Mouse (Mus musculus) myocyte (in vitro differentiated cells): ENCODE data around the gene Elk4. TPM values are rescaled to one million over a fixed set of nuclear protein-coding genes. Genes with fewer than 3 reads are reported as not detected.

Source experiments
- H3K27me3 ChIP-seq: one replicate; pipeline ENCODE4 v1.6.1; 2011; ENCODE audit not compliant: control insufficient read depth, insufficient read depth, insufficient read length
- H3K36me3 ChIP-seq: one replicate; pipeline ENCODE4 v1.6.1; 2011; ENCODE audit not compliant: control insufficient read depth, insufficient read depth
- H3K4me2 ChIP-seq: one replicate; pipeline ENCODE4 v1.6.1; 2011; ENCODE audit warnings: low read depth, control low read depth
- H3K4me3 ChIP-seq: one replicate; pipeline ENCODE4 v1.5.1; 2011; ENCODE audit warnings: mild to moderate bottlenecking, control low read depth, moderate library complexity
- H3K79me2 ChIP-seq: one replicate; pipeline ENCODE4 v1.6.1; 2011; ENCODE audit not compliant: control insufficient read depth, insufficient read depth
- H3ac ChIP-seq: one replicate; pipeline ENCODE4 v1.6.1; 2011; ENCODE audit not compliant: control insufficient read depth, insufficient read length
- CEBPB ChIP-seq: IDR thresholded peaks from 2 replicates; pipeline ENCODE4 v1.6.1; 2011; ENCODE audit warnings: mild to moderate bottlenecking, moderate library complexity; ENCODE audit not compliant: poor library complexity, insufficient read depth, severe bottlenecking
- E2F4 ChIP-seq: IDR thresholded peaks from one replicate; pipeline ENCODE4 v1.6.1; 2011; ENCODE audit warnings: mild to moderate bottlenecking, control low read depth, moderate library complexity; ENCODE audit not compliant: insufficient read depth
- MAX ChIP-seq: IDR thresholded peaks from one replicate; pipeline ENCODE4 v1.6.1; 2011; ENCODE audit warnings: low read depth, mild to moderate bottlenecking, control low read depth
- MYOD1 ChIP-seq, 3 experiments: IDR thresholded peaks; one replicate each; pipeline ENCODE4 v1.6.1; 2011; ENCODE audit warnings: control low read depth in 2 of 3, low read depth in 2 of 3, mild to moderate bottlenecking in 2 of 3, moderate library complexity in 1 of 3; ENCODE audit not compliant: insufficient read length in 2 of 3, control insufficient read depth in 1 of 3
- MYOG ChIP-seq, 3 experiments: IDR thresholded peaks; one replicate each; pipeline ENCODE4 v1.6.1; 2011; ENCODE audit warnings: control low read depth in 2 of 3, low read depth in 2 of 3, mild to moderate bottlenecking in 2 of 3; ENCODE audit not compliant: insufficient read length in 2 of 3, control insufficient read depth in 1 of 3, insufficient read depth in 1 of 3
- POLR2A ChIP-seq: IDR thresholded peaks from one replicate; pipeline ENCODE4 v1.6.1; 2011; ENCODE audit warnings: low read depth, mild to moderate bottlenecking, control low read depth, moderate library complexity; ENCODE audit not compliant: insufficient read length
- POLR2AphosphoS2 ChIP-seq: IDR thresholded peaks from one replicate; pipeline ENCODE4 v1.6.1; 2011; ENCODE audit warnings: low read depth, control low read depth; ENCODE audit not compliant: insufficient read length
- REST ChIP-seq: IDR thresholded peaks from one replicate; pipeline ENCODE4 v1.6.1; 2011; ENCODE audit warnings: mild to moderate bottlenecking, control low read depth, moderate library complexity; ENCODE audit not compliant: insufficient read depth, insufficient read length
- SRF ChIP-seq: IDR thresholded peaks from one replicate; pipeline ENCODE4 v1.6.1; 2011; ENCODE audit warnings: low read depth; ENCODE audit not compliant: control insufficient read depth, insufficient read length
- TCF12 ChIP-seq: IDR thresholded peaks from one replicate; pipeline ENCODE4 v1.6.1; 2011; ENCODE audit warnings: mild to moderate bottlenecking, control low read depth; ENCODE audit not compliant: poor library complexity, insufficient read depth, severe bottlenecking
- TCF3 ChIP-seq: IDR thresholded peaks from one replicate; pipeline ENCODE4 v1.6.1; 2011; ENCODE audit warnings: low read depth, control low read depth; ENCODE audit not compliant: insufficient read length
- USF1 ChIP-seq: IDR thresholded peaks from one replicate; pipeline ENCODE4 v1.6.1; 2011; ENCODE audit warnings: low read depth, mild to moderate bottlenecking, control low read depth, moderate library complexity
- polyA plus RNA-seq: library from polyadenylated mRNA; unstranded; fragments of >200 nt; fragmentation: generic; extraction: Trizol; gene quantifications from one replicate; pipeline ENCODE4 v1.2.1, GENCODE M21; 2012; ENCODE audit warnings: missing spikeins

Elk4 gene
- polyA plus RNA-seq, 1 experiment: 12.4 TPM

DNA sequence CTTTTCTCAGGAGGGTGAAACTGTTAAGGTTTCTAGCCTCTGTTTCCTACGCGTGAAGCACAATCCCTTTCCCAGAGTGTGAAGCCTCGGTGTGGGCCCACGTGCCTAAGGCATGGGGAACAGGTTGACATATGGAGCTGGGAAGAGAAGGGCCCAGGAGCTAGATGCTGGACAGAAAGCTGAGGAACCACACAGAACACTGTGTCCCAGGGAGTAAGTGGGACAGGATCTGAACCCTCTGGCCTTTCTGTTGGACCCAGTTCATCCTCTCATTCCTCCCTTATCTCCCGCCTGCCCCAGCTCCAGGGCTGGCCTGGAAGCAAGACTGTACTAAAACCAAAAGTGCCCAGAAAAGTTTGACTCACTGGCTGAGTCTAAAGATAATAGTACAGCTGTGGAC lies 43.3 kb upstream of the Elk4 start:
- no peaks in the 10 kb centered on the region for H3K79me2 ChIP-seq
- H3K36me3 ChIP-seq: no peaks in the 10 kb centered on the region
- no peak overlapping the region for H3K4me3 ChIP-seq
- TF ChIP-seq TCF12 (no peak), POLR2AphosphoS2 (no peak), CEBPB (no peak), E2F4 (no peak), POLR2A (no peak), REST (no peak), MAX (no peak), USF1 (no peak), SRF (no peak), TCF3 (no peak), MYOG (IDR thresholded peaks at IDR 0.05; ENCODE audit: control insufficient read depth in 1 of 3, insufficient read depth in 1 of 3, insufficient read length in 2 of 3, low read depth in 2 of 3) (no peak), MYOD1 (IDR thresholded peaks at IDR 0.05; ENCODE audit: control insufficient read depth in 1 of 3, insufficient read length in 2 of 3, low read depth in 2 of 3) (no peak)
- H3ac ChIP-seq: no peak overlapping the region
- no peak overlapping the region for H3K4me2 ChIP-seq
- H3K27me3 ChIP-seq: peaks cover 60% of the 10 kb centered on the region

DNA sequence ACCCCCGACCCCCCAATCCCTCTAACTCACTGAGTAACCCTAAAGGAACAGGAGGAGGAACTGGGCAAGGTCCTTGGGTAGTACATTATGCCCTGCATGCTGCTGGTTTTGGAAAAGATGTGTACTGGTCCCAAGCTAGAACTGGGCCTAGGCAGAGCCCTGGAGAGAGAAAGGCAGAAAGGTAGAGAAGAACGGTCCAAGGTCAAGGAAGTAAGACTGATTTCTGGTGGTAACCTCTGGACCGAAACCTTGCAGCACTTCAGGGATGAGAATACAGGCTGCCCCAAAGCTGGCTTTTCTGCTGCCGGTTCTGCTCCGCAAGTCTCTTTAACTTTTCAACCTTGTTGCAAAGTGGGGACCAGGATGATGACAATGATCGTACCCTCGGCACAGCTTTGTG lies 42.8 kb upstream of the Elk4 start:
- Histone ChIP-seq H3K4me3 (no peak overlapping the region), H3K79me2 (no peaks in the 10 kb centered on the region), H3ac (no peak overlapping the region), H3K36me3 (no peaks in the 10 kb centered on the region), H3K4me2 (no peak overlapping the region), H3K27me3 (peaks cover 63% of the 10 kb centered on the region)
- TF ChIP-seq TCF3: no peak
- no peak for TF ChIP-seq MYOD1 (IDR thresholded peaks at IDR 0.05; ENCODE audit: control insufficient read depth in 1 of 3, insufficient read length in 2 of 3, low read depth in 2 of 3)
- no peak for TF ChIP-seq POLR2AphosphoS2
- TF ChIP-seq POLR2A: no peak
- TF ChIP-seq MAX: no peak
- no peak for TF ChIP-seq TCF12

DNA sequence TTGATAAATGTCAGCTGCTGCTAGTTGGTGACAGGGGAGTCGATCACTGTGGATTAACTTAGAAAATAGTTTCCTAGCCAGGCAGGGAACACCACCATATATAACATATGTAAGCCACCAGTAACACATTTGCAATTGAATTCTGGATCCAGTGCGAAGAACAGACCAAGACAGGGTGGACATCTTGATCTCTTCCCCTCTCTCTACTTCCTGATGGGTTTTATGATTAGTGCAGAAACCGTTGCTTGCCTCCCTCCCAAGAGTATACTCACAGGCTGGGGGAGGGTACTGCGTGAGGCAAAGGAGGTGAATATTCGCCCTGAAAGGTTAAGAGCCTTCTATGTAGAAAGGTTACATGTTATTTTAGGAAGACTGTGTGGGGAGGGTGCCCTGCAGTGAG lies 41.6 kb upstream of the Elk4 start:
- Histone ChIP-seq H3K36me3 (no peaks in the 10 kb centered on the region), H3K79me2 (no peaks in the 10 kb centered on the region), H3ac (no peak overlapping the region), H3K4me2 (no peak overlapping the region), H3K27me3 (peaks cover 68% of the 10 kb centered on the region), H3K4me3 (no peak overlapping the region)
- TF ChIP-seq POLR2AphosphoS2: no peak
- no peak for TF ChIP-seq REST
- TF ChIP-seq USF1: no peak
- no peak for TF ChIP-seq TCF12
- no peak for TF ChIP-seq MAX
- no peak for TF ChIP-seq MYOD1 (IDR thresholded peaks at IDR 0.05; ENCODE audit: control insufficient read depth in 1 of 3, insufficient read length in 2 of 3, low read depth in 2 of 3)

DNA sequence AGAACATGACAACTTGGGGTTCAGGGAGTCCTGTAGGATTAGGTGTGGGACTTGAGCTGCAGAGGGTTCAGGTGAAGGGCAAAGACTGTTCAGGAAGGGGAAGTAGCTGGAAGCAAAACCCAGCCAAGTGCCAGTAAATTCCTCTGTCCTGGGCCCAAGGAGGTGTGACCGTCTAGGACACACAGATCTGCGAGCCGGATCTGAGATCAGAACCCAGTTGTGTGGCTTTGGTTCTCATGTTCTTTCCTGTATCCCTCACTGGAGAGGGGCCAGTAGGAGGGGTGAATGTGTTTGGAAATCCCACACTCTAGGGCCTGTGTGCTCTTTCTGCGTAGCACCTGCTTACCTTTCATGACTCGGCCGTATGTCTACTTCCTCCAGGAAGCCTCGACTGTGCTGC lies 40.1 kb upstream of the Elk4 start:
- H3ac ChIP-seq: no peak overlapping the region
- TF ChIP-seq USF1 (no peak), REST (no peak), TCF3 (no peak), CEBPB (no peak), MYOG (IDR thresholded peaks at IDR 0.05; ENCODE audit: control insufficient read depth in 1 of 3, insufficient read depth in 1 of 3, insufficient read length in 2 of 3, low read depth in 2 of 3) (no peak), E2F4 (no peak), POLR2A (no peak), MYOD1 (IDR thresholded peaks at IDR 0.05; ENCODE audit: control insufficient read depth in 1 of 3, insufficient read length in 2 of 3, low read depth in 2 of 3) (no peak), SRF (no peak), MAX (no peak), TCF12 (no peak), POLR2AphosphoS2 (no peak)
- H3K4me3 ChIP-seq: no peak overlapping the region
- no peaks in the 10 kb centered on the region for H3K79me2 ChIP-seq
- no peaks in the 10 kb centered on the region for H3K36me3 ChIP-seq
- peaks cover 81% of the 10 kb centered on the region for H3K27me3 ChIP-seq
- no peak overlapping the region for H3K4me2 ChIP-seq

DNA sequence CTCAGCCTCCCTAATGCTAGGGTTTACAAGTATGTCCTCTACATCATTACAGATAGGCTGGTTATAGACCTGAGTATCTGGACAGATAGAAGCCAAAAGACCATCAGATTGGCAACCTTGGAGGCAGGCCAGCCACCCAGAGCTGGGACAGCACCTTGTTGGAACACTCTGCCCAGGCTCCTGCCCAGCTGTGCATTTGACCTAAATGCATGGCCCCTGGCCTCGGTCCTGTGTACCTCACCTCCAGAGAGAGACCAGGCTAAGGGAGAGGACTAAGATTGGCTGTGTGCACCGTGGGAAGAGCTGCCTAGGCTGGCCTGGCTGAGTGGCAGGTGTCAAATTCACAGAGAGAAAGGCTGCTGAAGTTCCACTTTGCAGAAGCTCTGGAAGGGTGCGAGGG lies 38.9 kb upstream of the Elk4 start:
- H3ac ChIP-seq: no peak overlapping the region
- H3K27me3 ChIP-seq: peaks cover 78% of the 10 kb centered on the region
- H3K4me3 ChIP-seq: no peak overlapping the region
- H3K79me2 ChIP-seq: no peaks in the 10 kb centered on the region
- no peak overlapping the region for H3K4me2 ChIP-seq
- H3K36me3 ChIP-seq: no peaks in the 10 kb centered on the region
- TF ChIP-seq TCF3: no peak
